Mouse (Mus musculus): ENCODE data around the gene Hacd3.
"Not testable (repeated sequence)": the region's sequence is repeated elsewhere in the genome, so short reads cannot be mapped to it uniquely, and the experiment has no call there.

The Hacd3 gene

GRCm38 (mm10) chr9:65020991-65021886, at the start of gene Hacd3:
Hacd3 (minus strand) TSS chr9:65021693.
- no peak for DNase-seq (ENCODE audit: extremely low read depth, low read depth, low spot score)

DNA sequence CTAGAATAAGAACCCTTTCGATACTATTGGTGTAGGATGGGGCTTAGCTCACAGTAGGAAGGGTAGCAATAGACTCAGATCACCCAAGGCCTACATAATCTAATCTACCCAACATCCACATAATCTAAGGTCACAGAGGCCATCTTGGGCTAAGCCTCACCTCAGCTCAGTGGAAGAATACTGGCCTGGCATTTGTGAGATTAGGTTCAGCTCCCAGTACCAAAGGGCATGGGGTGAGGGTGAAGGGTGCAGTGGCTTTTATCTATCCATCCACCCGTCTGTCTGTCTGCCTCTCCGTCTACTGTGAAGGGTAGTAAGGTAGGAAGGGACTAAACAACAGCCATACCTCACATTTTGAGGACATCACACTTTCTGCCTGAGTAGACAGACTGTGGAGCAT, 49.1 kb upstream of the Hacd3 start:
- DNase-seq (ENCODE audit: extremely low read depth, low read depth, low spot score), result no peak

DNA sequence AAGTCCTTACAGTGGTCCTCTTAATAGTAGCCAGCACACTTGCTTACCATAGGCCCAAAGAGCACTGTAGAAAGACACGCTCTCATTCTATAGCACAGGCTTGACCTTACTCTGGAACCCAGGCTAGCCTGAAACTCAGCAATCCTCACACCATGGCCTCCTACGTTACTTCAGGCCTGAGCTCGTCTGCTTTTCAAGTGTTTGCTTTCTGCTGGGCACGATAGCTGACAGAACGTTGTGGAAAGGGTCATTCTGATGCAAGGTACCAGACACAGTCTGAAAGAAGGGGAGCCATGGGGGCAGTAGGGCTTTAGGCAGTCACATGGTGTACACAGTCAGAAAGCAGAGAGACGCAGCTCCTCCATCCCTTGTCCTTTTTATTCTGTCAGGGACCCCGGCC, 42.8 kb upstream of the Hacd3 start:
- DNase-seq (ENCODE audit: extremely low read depth, low read depth, low spot score), result no peak

- no peak for DNase-seq (ENCODE audit: extremely low read depth, low read depth, low spot score)
These were observed 29.5 kb upstream of the Hacd3 start for GRCm38 (mm10) chr9:65050981-65051380.

DNA sequence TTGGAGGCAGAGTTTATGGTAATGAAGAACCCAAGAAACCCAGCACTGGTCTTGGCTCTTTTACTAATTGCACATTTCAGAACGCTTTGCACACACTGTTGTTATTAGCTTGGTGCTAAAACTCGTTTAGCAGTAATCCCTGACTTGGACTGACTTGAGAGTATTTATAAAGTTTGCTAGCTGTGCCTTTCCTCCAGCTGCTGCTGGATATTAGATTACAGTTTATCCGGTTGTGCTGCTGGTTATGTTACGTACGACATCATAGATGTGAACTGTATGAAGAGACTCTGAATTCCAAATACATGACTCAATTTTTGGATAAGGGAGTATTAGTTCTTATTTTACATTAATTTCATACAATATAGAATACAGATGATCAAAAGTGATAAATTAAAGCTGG, 27.9 kb upstream of the Hacd3 start:
- DNase-seq (ENCODE audit: extremely low read depth, low read depth, low spot score), result no peak

DNA sequence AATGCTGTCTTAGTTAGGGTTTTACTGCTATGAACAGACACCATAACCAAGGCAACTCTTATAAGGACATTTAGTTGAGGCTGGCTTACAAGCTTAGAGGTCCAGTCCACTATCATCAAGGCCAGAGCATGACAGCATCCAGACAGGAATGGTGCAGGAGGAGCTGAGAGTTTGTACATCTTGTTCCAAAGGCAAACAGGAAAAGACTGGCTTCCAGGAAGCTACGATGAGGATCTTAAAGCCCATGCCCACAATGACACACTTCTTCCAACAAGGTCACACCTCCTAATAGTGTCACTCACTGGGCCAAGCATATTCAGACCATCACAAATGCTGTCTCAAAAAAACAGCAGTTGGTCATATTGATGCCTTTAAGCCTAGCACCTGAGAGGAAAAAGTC, 25.5 kb upstream of the Hacd3 start:
- DNase-seq (ENCODE audit: extremely low read depth, low read depth, low spot score), result no peak

- DNase-seq (ENCODE audit: extremely low read depth, low read depth, low spot score), result no peak
These were observed 19.9 kb upstream of the Hacd3 start for GRCm38 (mm10) chr9:65041430-65041829.

GRCm38 (mm10) chr9:65036861-65037260, 15.4 kb upstream of the Hacd3 start:
- DNase-seq (ENCODE audit: extremely low read depth, low read depth, low spot score), result no peak

GRCm38 (mm10) chr9:65036456-65036855, 15.0 kb upstream of the Hacd3 start:
- DNase-seq (ENCODE audit: extremely low read depth, low read depth, low spot score), result no peak

DNA sequence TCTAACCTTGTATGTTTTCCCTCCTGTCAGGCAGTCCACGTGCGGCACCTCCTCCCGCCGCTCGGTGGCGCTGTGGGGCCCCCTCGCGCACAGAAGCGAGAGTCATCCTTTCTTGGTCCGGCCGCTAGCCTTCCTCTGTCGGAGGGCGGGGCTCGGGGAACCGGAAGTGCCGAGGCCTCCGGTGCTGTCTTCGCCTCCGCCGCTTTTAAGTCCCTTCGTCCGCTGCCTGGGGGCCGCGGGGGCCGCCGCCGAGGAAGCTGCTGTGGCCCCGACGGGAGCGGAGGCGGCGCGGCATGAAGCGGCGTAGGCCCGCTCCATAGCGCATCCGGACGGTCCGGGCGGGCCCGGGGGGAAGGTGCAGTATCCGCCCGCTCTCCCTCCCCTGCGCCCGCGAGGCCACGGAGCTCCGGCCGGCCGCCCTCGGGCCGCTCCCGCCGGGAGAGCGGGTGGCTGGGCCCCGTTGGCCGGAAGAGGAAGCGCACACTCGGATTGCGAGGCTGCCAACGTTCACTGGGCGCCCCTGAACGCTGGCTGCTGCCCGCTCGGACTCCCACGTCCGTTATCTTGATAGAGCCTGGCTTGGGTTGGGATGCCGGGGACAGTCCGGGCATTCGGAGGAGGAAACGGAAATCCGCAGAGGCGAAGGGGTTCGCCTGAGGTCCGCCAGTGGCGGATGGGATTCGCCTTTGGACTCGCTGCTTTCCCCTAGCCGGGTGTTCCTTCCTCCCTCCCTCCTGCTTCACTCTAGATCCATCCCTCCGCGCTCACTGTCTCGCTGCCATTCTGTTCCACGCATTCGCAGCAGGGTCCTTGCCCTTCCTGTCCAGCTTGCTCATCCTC, 11.0 kb upstream of the Hacd3 start, which contains the start of gene Dpp8:
Gene Dpp8 (plus strand): TSS at position 146 of the 840 bp plus-strand sequence.
- DNase-seq (ENCODE audit: extremely low read depth, low read depth, low spot score), result no peak

GRCm38 (mm10) chr9:65031894-65032268, 10.4 kb upstream of the Hacd3 start:
- no peak for DNase-seq (ENCODE audit: extremely low read depth, low read depth, low spot score)

GRCm38 (mm10) chr9:65031355-65031754, 9.9 kb upstream of the Hacd3 start:
- not testable (repeated sequence) for DNase-seq (ENCODE audit: extremely low read depth, low read depth, low spot score)

GRCm38 (mm10) chr9:65028313-65028712, 6.8 kb upstream of the Hacd3 start:
- peak; percentile 80 for DNase-seq (ENCODE audit: extremely low read depth, low read depth, low spot score)

DNA sequence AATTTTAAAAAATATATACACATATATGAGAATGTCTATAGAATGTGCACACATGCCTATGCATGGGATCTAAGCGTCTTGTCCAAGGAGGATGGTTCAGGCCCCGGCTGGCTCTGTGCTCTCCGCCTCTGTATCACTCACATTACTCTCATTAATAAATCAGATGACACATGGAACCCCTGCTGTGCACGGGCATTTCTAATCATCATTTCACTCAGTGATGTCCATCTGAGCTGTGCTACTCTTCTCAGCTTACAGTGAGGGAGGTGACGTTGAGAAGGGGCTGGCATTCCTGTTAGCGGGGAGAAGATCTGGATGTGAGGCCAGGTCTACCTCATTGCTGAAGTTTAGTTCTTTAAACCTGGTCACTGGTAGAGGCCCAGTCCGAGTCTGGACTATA, 5.7 kb upstream of the Hacd3 start:
- no peak for DNase-seq (ENCODE audit: extremely low read depth, low read depth, low spot score)

- no peak for DNase-seq (ENCODE audit: extremely low read depth, low read depth, low spot score)
These were observed 2.0 kb upstream of the Hacd3 start for GRCm38 (mm10) chr9:65023447-65023846.

- DNase-seq (ENCODE audit: extremely low read depth, low read depth, low spot score), result no peak
These were observed 1.2 kb upstream of the Hacd3 start for GRCm38 (mm10) chr9:65022580-65023135.

GRCm38 (mm10) chr9:65021887-65022579, 540 bp upstream of the Hacd3 start:
- DNase-seq (ENCODE audit: extremely low read depth, low read depth, low spot score), result no peak

- no peak for DNase-seq (ENCODE audit: extremely low read depth, low read depth, low spot score)
These were observed 1.4 kb downstream of the Hacd3 start for GRCm38 (mm10) chr9:65020128-65020527.

DNA sequence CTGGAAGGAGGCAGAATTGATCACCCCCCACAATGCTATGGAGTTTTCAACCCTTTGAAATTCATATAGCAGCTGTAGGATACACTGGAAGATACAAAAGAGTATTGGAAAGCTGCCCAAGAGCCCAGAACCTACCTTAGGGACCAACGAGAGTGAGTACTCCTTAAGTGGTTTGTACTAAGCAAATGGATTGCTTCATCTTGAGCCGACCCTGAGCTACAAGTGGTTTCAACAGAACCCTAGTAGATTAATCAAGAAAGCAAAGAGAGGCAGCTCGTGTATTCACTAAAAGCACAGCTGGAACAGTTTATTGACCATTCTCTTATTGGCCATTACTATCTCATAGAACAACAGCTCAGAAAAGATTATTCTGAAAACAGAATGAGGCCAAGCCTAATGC, 2.3 kb downstream of the Hacd3 start:
- DNase-seq (ENCODE audit: extremely low read depth, low read depth, low spot score), result no peak

- no peak for DNase-seq (ENCODE audit: extremely low read depth, low read depth, low spot score)
These were observed 2.8 kb downstream of the Hacd3 start for GRCm38 (mm10) chr9:65018588-65019121.

DNA sequence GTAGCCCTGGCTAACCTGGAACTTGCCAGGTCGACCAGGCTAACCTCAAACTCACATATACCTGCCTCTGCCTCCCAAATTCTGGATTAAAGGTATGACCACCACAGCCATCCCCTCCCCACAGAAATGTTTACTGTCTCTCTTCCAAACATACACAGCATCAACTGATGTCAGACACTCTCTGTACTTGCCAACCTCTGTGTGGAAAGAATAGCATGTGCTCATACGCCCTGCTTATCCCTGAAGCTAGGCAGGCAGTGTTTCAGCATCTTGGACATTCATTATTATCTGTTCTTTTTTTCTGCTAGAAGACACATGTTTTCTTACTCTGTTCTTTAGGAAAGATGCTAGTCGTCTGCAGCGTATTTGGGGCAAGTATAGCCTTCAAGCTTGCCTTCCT, 3.6 kb downstream of the Hacd3 start:
- no peak for DNase-seq (ENCODE audit: extremely low read depth, low read depth, low spot score)

Measured in fat pad, adult 2 months (tissue).